Mouse (Mus musculus): ENCODE data around the gene Asrgl1. TPM values are rescaled to one million over a fixed set of nuclear protein-coding genes. Genes with fewer than 3 reads are reported as not detected.
"Not testable (repeated sequence)": the region's sequence is repeated elsewhere in the genome, so short reads cannot be mapped to it uniquely, and the experiment has no call there.

The Asrgl1 gene
- 14.8 and 16.8 TPM in 2 replicates for polyA plus RNA-seq (2016; fragmentation: Nextera tagmentation; extraction: Ambion mirVana)

- 12% methylated on average over 31 of the region's 31 CpGs for WGBS
- H3K27ac ChIP-seq (replicated peaks): peak within 1 kb of the TSS; percentile 86
Measured at GRCm38 (mm10) chr19:9135512-9136331, at the start of gene Asrgl1. TSS of gene Asrgl1 (minus strand) at chr19:9135636.

GRCm38 (mm10) chr19:9146214-9146613, 10.8 kb upstream of the Asrgl1 start:
- H3K9me3 ChIP-seq (replicated peaks): no peaks in the 10 kb centered on the region
- 72% methylated on average over 4 of the region's 4 CpGs for WGBS
- no peak overlapping the region for H3K4me3 ChIP-seq
- no peaks in the 10 kb centered on the region for H3K4me1 ChIP-seq
- H3K27me3 ChIP-seq (ENCODE audit: low read depth, poor library complexity, severe bottlenecking): no peaks in the 10 kb centered on the region
- H3K36me3 ChIP-seq: no peaks in the 10 kb centered on the region
- no peak overlapping the region for H3K27ac ChIP-seq (replicated peaks)
- DNase-seq (ENCODE audit: low spot score): no peak

More at GRCm38 (mm10) chr19:9135512-9136331, at the start of gene Asrgl1:
- Histone ChIP-seq H3K4me1 (peaks cover 25% of the 10 kb centered on the region), H3K36me3 (peaks cover 6% of the 10 kb centered on the region; the same call in 1 of the 2 replicates), H3K27me3 (ENCODE audit: low read depth, poor library complexity, severe bottlenecking) (no peaks in the 10 kb centered on the region), H3K9me3 (replicated peaks) (no peaks in the 10 kb centered on the region), H3K4me3 (peak within 1 kb of the TSS; percentile 81)
- peak; percentile 91 for DNase-seq (ENCODE audit: low spot score)

- Histone ChIP-seq H3K4me1 (no peaks in the 10 kb centered on the region), H3K27me3 (ENCODE audit: low read depth, poor library complexity, severe bottlenecking) (no peaks in the 10 kb centered on the region), H3K4me3 (no peak overlapping the region), H3K27ac (replicated peaks) (no peak overlapping the region), H3K36me3 (no peaks in the 10 kb centered on the region), H3K9me3 (replicated peaks) (no peaks in the 10 kb centered on the region)
- no peak for DNase-seq (ENCODE audit: low spot score)
Measured at GRCm38 (mm10) chr19:9143639-9144125, 8.2 kb upstream of the Asrgl1 start.

DNA sequence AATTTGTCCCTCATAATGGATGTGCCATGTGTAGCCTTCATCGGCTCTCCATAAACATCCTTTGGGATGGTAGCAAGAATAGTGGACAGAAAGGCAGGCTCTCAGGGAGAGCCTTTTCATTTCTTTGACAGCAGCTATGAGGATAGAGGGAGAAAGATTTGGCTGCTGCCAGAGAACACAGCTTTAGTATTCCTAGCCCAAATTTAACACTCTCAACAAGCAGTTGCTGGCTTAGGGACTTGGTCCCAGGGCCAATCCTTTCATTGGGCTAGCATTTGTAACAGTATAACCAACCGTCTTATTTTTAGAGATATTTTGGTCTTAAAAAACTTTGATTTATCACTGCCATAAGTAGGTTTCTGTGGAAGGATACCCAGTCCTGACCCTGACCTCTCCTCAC, 7.8 kb upstream of the Asrgl1 start:
- H3K27me3 ChIP-seq (ENCODE audit: low read depth, poor library complexity, severe bottlenecking): no peaks in the 10 kb centered on the region
- no peaks in the 10 kb centered on the region for H3K36me3 ChIP-seq
- DNase-seq (ENCODE audit: low spot score): no peak
- no peaks in the 10 kb centered on the region for H3K9me3 ChIP-seq (replicated peaks)
- WGBS: 92% methylated on average over 2 of the region's 2 CpGs
- no peaks in the 10 kb centered on the region for H3K4me1 ChIP-seq
- H3K4me3 ChIP-seq: no peak overlapping the region
- no peak overlapping the region for H3K27ac ChIP-seq (replicated peaks)

DNA sequence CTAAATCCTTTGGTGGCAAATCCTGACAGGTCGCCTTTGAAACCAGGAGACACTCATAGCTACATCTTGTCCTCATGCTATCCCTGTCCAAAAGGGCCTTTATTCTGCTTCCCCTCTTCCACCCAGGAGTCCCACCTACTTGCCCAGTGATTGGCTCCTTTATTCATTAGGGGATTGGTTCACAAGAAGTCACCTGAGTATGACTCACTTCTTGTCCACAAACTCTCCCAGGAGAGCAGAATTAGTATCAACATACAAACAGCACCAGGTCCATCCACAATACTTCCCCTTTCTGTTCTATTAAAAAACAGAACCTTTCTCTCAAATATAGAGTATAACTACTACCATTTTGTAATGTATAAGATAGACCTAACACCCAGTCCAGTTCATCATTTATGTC, 4.9 kb upstream of the Asrgl1 start:
- WGBS: 68% methylated on average over 1 of the region's 1 CpGs
- H3K27ac ChIP-seq (replicated peaks): not testable (repeated sequence)

DNA sequence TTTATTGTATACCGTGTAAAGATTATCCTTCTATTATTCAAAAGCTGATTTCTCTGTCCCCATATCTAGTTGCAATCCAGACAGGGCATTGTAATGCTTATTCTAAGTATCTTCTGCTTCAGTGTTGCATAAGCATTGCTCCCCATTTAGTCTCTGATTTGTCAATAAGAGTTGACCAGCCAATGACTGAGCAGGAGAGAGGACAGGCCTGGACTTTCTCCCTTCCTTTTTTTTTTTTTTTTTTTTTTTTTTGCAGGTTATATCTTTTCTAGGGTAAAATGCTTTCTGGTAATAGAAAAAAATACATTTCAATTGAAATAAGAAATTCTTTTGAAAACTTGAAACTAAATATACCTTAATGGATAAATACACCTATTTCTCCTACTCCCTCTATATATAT, 1.7 kb upstream of the Asrgl1 start:
- Histone ChIP-seq H3K9me3 (replicated peaks) (no peaks in the 10 kb centered on the region), H3K27me3 (ENCODE audit: low read depth, poor library complexity, severe bottlenecking) (no peaks in the 10 kb centered on the region), H3K36me3 (peaks cover 6% of the 10 kb centered on the region; the same call in 1 of the 2 replicates), H3K27ac (replicated peaks) (no peak overlapping the region), H3K4me3 (no peak overlapping the region), H3K4me1 (peaks cover 25% of the 10 kb centered on the region)
- WGBS: 88% methylated on average over 1 of the region's 1 CpGs
- no peak for DNase-seq (ENCODE audit: low spot score)

More for the DNA sequence above, 4.9 kb upstream of the Asrgl1 start:
- DNase-seq (ENCODE audit: low spot score); H3K36me3 ChIP-seq; H3K27me3 ChIP-seq (ENCODE audit: low read depth, poor library complexity, severe bottlenecking); H3K9me3 ChIP-seq (replicated peaks); H3K4me3 ChIP-seq; H3K4me1 ChIP-seq: not testable (repeated sequence)

- H3K27me3 ChIP-seq (ENCODE audit: low read depth, poor library complexity, severe bottlenecking): no peaks in the 10 kb centered on the region
- 2% methylated on average over 37 of the region's 37 CpGs for WGBS
- peaks cover 25% of the 10 kb centered on the region for H3K4me1 ChIP-seq
- peaks cover 6% of the 10 kb centered on the region; the same call in 1 of the 2 replicates for H3K36me3 ChIP-seq
- DNase-seq (ENCODE audit: low spot score): peak; percentile 45
- no peaks in the 10 kb centered on the region for H3K9me3 ChIP-seq (replicated peaks)
- peak overlapping the region; percentile 86 for H3K27ac ChIP-seq (replicated peaks)
- H3K4me3 ChIP-seq: peak overlapping the region; percentile 81
Measured at GRCm38 (mm10) chr19:9134746-9135511, 507 bp downstream of the Asrgl1 start.

DNA sequence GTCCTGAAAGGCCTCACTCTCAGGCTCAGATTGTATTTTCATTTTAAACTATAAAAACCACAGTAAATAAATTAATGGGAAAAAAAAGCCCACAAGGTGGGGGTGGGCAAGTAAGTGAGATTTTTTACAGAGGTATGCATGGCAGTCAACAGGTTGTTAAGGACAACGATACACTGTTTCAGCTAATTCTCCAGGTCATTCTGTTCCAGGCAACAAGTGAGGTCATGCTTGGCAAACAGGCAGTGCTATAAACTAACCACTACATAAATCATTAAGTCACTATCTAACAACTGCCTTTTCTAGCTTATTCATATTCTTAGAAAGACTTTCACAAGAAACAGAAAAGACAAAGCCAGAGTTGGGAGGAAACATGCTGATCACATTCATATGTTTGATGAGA, 5.4 kb downstream of the Asrgl1 start:
- H3K27ac ChIP-seq (replicated peaks): no peak overlapping the region
- no peaks in the 10 kb centered on the region for H3K9me3 ChIP-seq (replicated peaks)
- H3K27me3 ChIP-seq (ENCODE audit: low read depth, poor library complexity, severe bottlenecking): no peaks in the 10 kb centered on the region
- WGBS: 94% methylated on average over 1 of the region's 1 CpGs
- H3K36me3 ChIP-seq: peaks cover 20% of the 10 kb centered on the region
- no peak for DNase-seq (ENCODE audit: low spot score)
- peaks cover 19% of the 10 kb centered on the region for H3K4me1 ChIP-seq
- no peak overlapping the region for H3K4me3 ChIP-seq

- Histone ChIP-seq H3K4me3 (no peak overlapping the region), H3K9me3 (replicated peaks) (0 out of 2 replicates have a peak, but pooled peaks cover 3% of the 10 kb centered on the region), H3K36me3 (peaks cover 20% of the 10 kb centered on the region), H3K27me3 (ENCODE audit: low read depth, poor library complexity, severe bottlenecking) (no peaks in the 10 kb centered on the region), H3K4me1 (peaks cover 8% of the 10 kb centered on the region; the same call in 1 of the 2 replicates), H3K27ac (replicated peaks) (no peak overlapping the region)
- peak; percentile 9 for DNase-seq (ENCODE audit: low spot score)
- 94% methylated on average over 4 of the region's 4 CpGs for WGBS
Measured at GRCm38 (mm10) chr19:9128499-9129194, 6.8 kb downstream of the Asrgl1 start.

GRCm38 (mm10) chr19:9123986-9124385, 11.4 kb downstream of the Asrgl1 start:
- H3K4me3 ChIP-seq; H3K4me1 ChIP-seq; H3K27me3 ChIP-seq (ENCODE audit: low read depth, poor library complexity, severe bottlenecking); DNase-seq (ENCODE audit: low spot score); H3K9me3 ChIP-seq (replicated peaks); H3K27ac ChIP-seq (replicated peaks): not testable (repeated sequence)
- whole genome bisulfite sequencing: 96% methylated on average over 2 of the region's 2 CpGs
- H3K36me3 ChIP-seq: peaks cover 14% of the 10 kb centered on the region

DNA sequence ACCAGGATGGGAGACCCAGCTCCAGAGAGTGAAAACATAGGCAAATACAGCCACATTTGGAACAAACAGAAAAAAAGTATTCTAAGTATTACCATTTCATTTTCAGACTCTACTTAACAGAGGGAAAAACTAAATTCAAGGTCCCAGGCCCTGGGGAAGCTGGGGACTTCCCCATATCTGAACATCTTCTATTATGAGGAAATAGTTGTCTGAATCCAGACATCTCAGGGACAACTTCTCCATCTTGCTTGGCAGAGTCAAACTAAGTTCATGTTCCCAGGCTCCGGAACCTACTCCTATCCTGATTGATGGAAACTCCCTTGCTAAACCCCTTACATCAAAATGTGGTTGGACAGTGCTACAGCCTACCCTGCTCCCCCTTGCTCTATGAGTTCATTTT, 13.0 kb downstream of the Asrgl1 start:
- Histone ChIP-seq H3K27me3 (ENCODE audit: low read depth, poor library complexity, severe bottlenecking) (no peaks in the 10 kb centered on the region), H3K27ac (replicated peaks) (no peak overlapping the region), H3K4me3 (no peak overlapping the region), H3K4me1 (no peaks in the 10 kb centered on the region), H3K36me3 (peaks cover 6% of the 10 kb centered on the region), H3K9me3 (replicated peaks) (0 out of 2 replicates have a peak, but pooled peaks cover 3% of the 10 kb centered on the region)
- peak; percentile 5 for DNase-seq (ENCODE audit: low spot score)
- WGBS: 95% methylated on average over 1 of the region's 1 CpGs

- Histone ChIP-seq H3K27ac (replicated peaks) (no peak overlapping the region), H3K27me3 (ENCODE audit: low read depth, poor library complexity, severe bottlenecking) (no peaks in the 10 kb centered on the region), H3K36me3 (0 out of 2 replicates have a peak, but pooled peaks cover 4% of the 10 kb centered on the region), H3K4me1 (no peaks in the 10 kb centered on the region), H3K4me3 (no peak overlapping the region), H3K9me3 (replicated peaks) (0 out of 2 replicates have a peak, but pooled peaks cover 2% of the 10 kb centered on the region)
- WGBS: 88% methylated on average over 3 of the region's 3 CpGs
- no peak for DNase-seq (ENCODE audit: low spot score)
Measured at GRCm38 (mm10) chr19:9119655-9120425, 15.6 kb downstream of the Asrgl1 start.

All from midbrain, embryonic 10.5 days (tissue).